Mouse (Mus musculus) embryo, embryonic 10 days (tissue): ENCODE data around the gene Mtln.

ENCODE experiments used
- DNase-seq: peaks from one replicate; pipeline ENCODE4 v3.0.0-alpha.2; 2015; ENCODE audit warnings: low spot score

The Mtln gene

GRCm38 (mm10) chr2:127754113-127754512, 38.2 kb downstream of the Mtln start:
- no peak for DNase-seq

DNA sequence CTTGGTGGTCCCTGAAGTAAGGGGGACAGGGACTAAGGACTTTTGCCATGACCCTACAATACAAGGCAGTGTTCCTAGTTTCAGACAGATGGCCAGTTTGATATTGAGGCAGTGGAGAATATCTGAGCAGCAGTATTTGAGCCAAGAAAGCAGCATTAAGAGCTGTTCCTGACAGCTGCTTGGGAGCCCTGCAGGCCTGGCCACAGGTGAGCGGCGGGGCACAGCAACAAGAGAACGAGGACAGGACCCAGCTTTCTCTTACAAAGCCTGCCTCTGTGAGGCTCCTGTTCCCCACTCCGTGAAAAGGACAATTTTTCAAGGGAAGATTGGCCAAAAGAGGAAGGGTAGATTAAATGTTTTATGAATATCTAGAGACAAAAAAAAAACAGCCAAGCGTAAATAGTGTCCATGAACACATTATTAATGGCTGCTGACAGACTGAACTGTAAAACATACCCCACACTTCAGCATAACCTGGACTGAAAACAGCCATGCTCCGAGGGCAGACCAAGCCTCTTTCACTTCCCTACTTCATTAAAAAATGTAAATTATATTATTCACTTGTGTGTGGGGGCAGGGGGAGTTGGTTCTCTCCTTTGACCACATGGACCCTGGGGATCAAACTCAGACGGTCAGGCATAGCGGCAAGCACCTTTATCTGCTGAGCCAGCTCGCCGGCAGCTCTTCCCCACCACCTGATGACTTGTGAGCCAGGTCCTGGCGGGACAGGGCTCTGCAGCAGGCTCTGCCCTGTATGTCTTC, 40.3 kb downstream of the Mtln start:
- DNase-seq = no peak

DNA sequence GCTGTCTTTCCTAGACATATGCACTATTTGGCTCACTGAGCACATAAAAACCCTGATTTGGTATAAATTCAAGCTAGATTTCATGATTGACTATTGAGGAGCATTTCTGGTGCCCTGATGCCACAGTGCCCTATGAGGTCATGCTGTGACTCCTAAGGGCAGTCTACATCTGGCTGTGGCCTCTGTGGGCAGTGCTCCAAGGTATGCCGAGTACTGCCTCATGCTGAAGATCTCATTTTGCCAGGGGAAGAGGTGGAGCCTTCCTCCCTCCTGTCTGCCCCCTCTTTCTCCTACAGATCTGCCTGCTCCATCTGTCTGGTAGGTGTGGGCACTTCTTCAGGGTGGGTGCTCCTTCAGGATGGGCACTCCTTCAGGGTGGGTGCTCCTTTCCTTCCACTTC, 42.9 kb downstream of the Mtln start:
- no peak for DNase-seq

DNA sequence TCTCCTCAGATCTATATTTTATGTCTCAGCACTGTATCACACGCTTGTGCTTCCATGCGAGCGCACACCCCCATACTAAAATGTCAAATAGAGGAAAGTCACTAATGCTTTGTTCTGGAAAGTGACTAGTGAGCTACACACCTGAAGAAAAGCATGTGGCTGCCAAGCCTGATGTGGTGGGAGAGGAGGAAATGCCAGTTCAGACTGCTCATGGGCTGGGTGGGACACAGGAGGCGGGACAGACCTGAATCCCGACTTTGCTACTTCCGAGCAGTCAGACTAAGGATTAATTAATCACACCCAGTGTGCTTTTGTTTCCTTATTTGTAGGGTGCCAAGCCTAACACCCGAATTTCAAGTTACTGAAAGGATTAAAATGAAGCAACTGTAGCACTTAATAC, 44.0 kb downstream of the Mtln start:
- DNase-seq = no peak

DNA sequence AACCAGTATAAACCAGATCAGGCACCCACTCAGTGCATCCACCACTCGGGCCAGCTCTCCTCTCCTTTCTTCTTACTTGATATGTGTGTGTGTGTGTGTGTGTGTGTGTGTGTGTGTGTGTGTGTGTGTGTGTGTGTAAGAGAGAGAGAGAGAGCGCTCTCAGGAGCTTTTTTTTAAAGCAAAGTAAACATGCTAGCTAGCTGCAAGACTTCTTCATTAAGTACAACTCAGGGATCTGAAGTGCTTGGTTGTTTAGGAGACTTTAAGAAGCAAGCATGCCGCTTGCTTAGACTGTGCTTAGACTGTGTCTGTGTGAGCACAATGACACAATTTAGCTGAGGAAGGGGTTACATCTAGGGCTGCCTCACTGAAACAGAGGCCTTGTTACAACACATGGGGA, 49.7 kb downstream of the Mtln start:
- no peak for DNase-seq
